Mouse (Mus musculus) neural tube, embryonic 15.5 days (tissue): ENCODE data around the gene Gmeb2. TPM values are rescaled to one million over a fixed set of nuclear protein-coding genes. Genes with fewer than 3 reads are reported as not detected.

ENCODE experiments used
- ATAC-seq: fragments of 200-750 bp; cut with Nextera tagmentation; 2 replicates; pipeline ENCODE4 v1.8.0; 2017; ENCODE audit warnings: mild to moderate bottlenecking, moderate TSS enrichment, moderate library complexity; ENCODE audit not compliant: low FRiP score
- H3K27ac ChIP-seq: fragments of 300-500 bp; sonication (generic); replicated peaks from 2 replicates; pipeline ENCODE4 v1.5.1; 2015; ENCODE audit warnings: mild to moderate bottlenecking, inconsistent platforms
- H3K27me3 ChIP-seq: fragments of 300-500 bp; sonication (generic); replicated peaks from 2 replicates; pipeline ENCODE4 v1.6.1; 2015; ENCODE audit warnings: inconsistent platforms
- H3K36me3 ChIP-seq: fragments of 300-500 bp; sonication (generic); 2 replicates; pipeline ENCODE4 v1.6.1; 2015; ENCODE audit warnings: inconsistent platforms
- H3K4me1 ChIP-seq: fragments of 300-500 bp; sonication (generic); 2 replicates; pipeline ENCODE4 v1.6.1; 2015; ENCODE audit warnings: inconsistent platforms
- H3K4me2 ChIP-seq: fragments of 300-500 bp; sonication (generic); 2 replicates; pipeline ENCODE4 v1.6.1; 2015; ENCODE audit warnings: inconsistent platforms, mild to moderate bottlenecking, moderate library complexity
- H3K4me3 ChIP-seq: fragments of 300-500 bp; sonication (generic); replicated peaks from 2 replicates; pipeline ENCODE4 v1.5.1; 2015; ENCODE audit warnings: mild to moderate bottlenecking, inconsistent platforms
- H3K9ac ChIP-seq: fragments of 300-500 bp; sonication (generic); replicated peaks from 2 replicates; pipeline ENCODE4 v1.6.1; 2015; ENCODE audit warnings: mild to moderate bottlenecking, inconsistent platforms
- H3K9me3 ChIP-seq: fragments of 300-500 bp; sonication (generic); replicated peaks from 2 replicates; pipeline ENCODE4 v1.6.1; 2016; ENCODE audit warnings: inconsistent platforms
- WGBS: fragments of 180-500 bp; shearing (Covaris S2); methylation state at CpG from one replicate; pipeline ENCODE4 v1.1.7; 2015; ENCODE audit warnings: mixed read lengths; 5-methylcytosine and 5-hydroxymethylcytosine counted together
- polyA plus RNA-seq: library from polyadenylated mRNA; unstranded; fragments of >200 nt; fragmentation: Nextera tagmentation; extraction: Ambion mirVana; gene quantifications from 2 replicates; pipeline ENCODE4 v1.2.1, GENCODE M21; 2015

Gene Gmeb2
- polyA plus RNA-seq, 1 experiment from 2014 or later: 13.9 TPM

GRCm38 (mm10) chr2:181218881-181219485 is 68.9 kb downstream of the Gmeb2 start:
- Histone ChIP-seq H3K36me3 (no peaks in the 10 kb centered on the region), H3K4me2 (0 out of 2 replicates have a peak overlapping the region, but pooled peaks have one; percentile 58)
- 67% methylated on average over 5 of the region's 5 CpGs for WGBS

GRCm38 (mm10) chr2:181216037-181216436 is 71.8 kb downstream of the Gmeb2 start:
- Histone ChIP-seq H3K4me3 (no peak overlapping the region), H3K9ac (no peak overlapping the region), H3K36me3 (no peaks in the 10 kb centered on the region), H3K4me2 (no peak overlapping the region), H3K27ac (no peak overlapping the region), H3K27me3 (peaks cover 35% of the 10 kb centered on the region), H3K4me1 (peaks cover 27% of the 10 kb centered on the region), H3K9me3 (no peaks in the 10 kb centered on the region)
- ATAC-seq: no peak
- 91% methylated on average over 6 of the region's 6 CpGs for WGBS

More at GRCm38 (mm10) chr2:181218881-181219485, 68.9 kb downstream of the Gmeb2 start:
- H3K9me3 ChIP-seq: no peaks in the 10 kb centered on the region
- H3K9ac ChIP-seq: no peak overlapping the region
- ATAC-seq: no peak
- H3K27me3 ChIP-seq: peaks cover 5% of the 10 kb centered on the region; the same call in 1 of the 2 replicates
- H3K4me1 ChIP-seq: peaks cover 14% of the 10 kb centered on the region
- H3K4me3 ChIP-seq: no peak overlapping the region
- H3K27ac ChIP-seq: peak overlapping the region; percentile 29; the same call in 1 of the 2 replicates

GRCm38 (mm10) chr2:181213021-181213445 is 74.8 kb downstream of the Gmeb2 start, which contains the start of gene Srms:
Srms (minus strand) TSS chr2:181213185.
- Histone ChIP-seq H3K9ac (no peak within 1 kb of the TSS), H3K27me3 (peaks cover 36% of the 10 kb centered on the region), H3K4me1 (peaks cover 12% of the 10 kb centered on the region), H3K36me3 (no peaks in the 10 kb centered on the region), H3K9me3 (no peaks in the 10 kb centered on the region), H3K4me2 (peak within 1 kb of the TSS; percentile 55), H3K27ac (no peak within 1 kb of the TSS), H3K4me3 (peak within 1 kb of the TSS; percentile 29)
- no peak for ATAC-seq
- 2% methylated on average over 17 of the region's 17 CpGs for WGBS

GRCm38 (mm10) chr2:181212389-181213020 is 75.3 kb downstream of the Gmeb2 start:
- no peaks in the 10 kb centered on the region for H3K9me3 ChIP-seq
- WGBS: 2% methylated on average over 34 of the region's 34 CpGs
- peaks cover 36% of the 10 kb centered on the region for H3K27me3 ChIP-seq
- H3K36me3 ChIP-seq: no peaks in the 10 kb centered on the region
- peak overlapping the region; percentile 29 for H3K4me3 ChIP-seq
- no peak overlapping the region for H3K9ac ChIP-seq
- peaks cover 12% of the 10 kb centered on the region for H3K4me1 ChIP-seq
- H3K27ac ChIP-seq: no peak overlapping the region
- H3K4me2 ChIP-seq: peak overlapping the region; percentile 55
- ATAC-seq: no peak

GRCm38 (mm10) chr2:181206118-181206517 is 81.7 kb downstream of the Gmeb2 start:
- H3K27ac ChIP-seq: no peak overlapping the region
- no peaks in the 10 kb centered on the region for H3K36me3 ChIP-seq
- H3K4me3 ChIP-seq: no peak overlapping the region
- ATAC-seq: no peak
- 82% methylated on average over 9 of the region's 9 CpGs for WGBS
- H3K4me1 ChIP-seq: no peaks in the 10 kb centered on the region
- peaks cover 2% of the 10 kb centered on the region for H3K27me3 ChIP-seq
- H3K9me3 ChIP-seq: no peaks in the 10 kb centered on the region
- no peak overlapping the region for H3K9ac ChIP-seq
- H3K4me2 ChIP-seq: no peak overlapping the region

GRCm38 (mm10) chr2:181205678-181206077 is 82.2 kb downstream of the Gmeb2 start:
- no peak overlapping the region for H3K4me2 ChIP-seq
- no peak for ATAC-seq
- H3K4me1 ChIP-seq: no peaks in the 10 kb centered on the region
- H3K27ac ChIP-seq: no peak overlapping the region
- H3K9me3 ChIP-seq: no peaks in the 10 kb centered on the region
- H3K9ac ChIP-seq: no peak overlapping the region
- no peaks in the 10 kb centered on the region for H3K27me3 ChIP-seq
- no peak overlapping the region for H3K4me3 ChIP-seq
- WGBS: 88% methylated on average over 5 of the region's 5 CpGs
- no peaks in the 10 kb centered on the region for H3K36me3 ChIP-seq

GRCm38 (mm10) chr2:181202886-181203285 is 84.9 kb downstream of the Gmeb2 start:
- Histone ChIP-seq H3K4me3 (no peak overlapping the region), H3K36me3 (no peaks in the 10 kb centered on the region), H3K9ac (no peak overlapping the region), H3K4me2 (no peak overlapping the region), H3K9me3 (no peaks in the 10 kb centered on the region), H3K27me3 (no peaks in the 10 kb centered on the region), H3K27ac (no peak overlapping the region), H3K4me1 (no peaks in the 10 kb centered on the region)
- no peak for ATAC-seq
- WGBS: 88% methylated on average over 6 of the region's 6 CpGs

GRCm38 (mm10) chr2:181202422-181202821 is 85.4 kb downstream of the Gmeb2 start, which contains the start of gene Ptk6:
Ptk6 (minus strand) TSS chr2:181202789.
- Histone ChIP-seq H3K9me3 (no peaks in the 10 kb centered on the region), H3K4me3 (no peak within 1 kb of the TSS), H3K9ac (no peak within 1 kb of the TSS), H3K27ac (no peak within 1 kb of the TSS), H3K4me2 (no peak within 1 kb of the TSS), H3K4me1 (no peaks in the 10 kb centered on the region), H3K36me3 (no peaks in the 10 kb centered on the region), H3K27me3 (no peaks in the 10 kb centered on the region)
- 90% methylated on average over 3 of the region's 3 CpGs for WGBS
- no peak for ATAC-seq

- WGBS: 80% methylated on average over 3 of the region's 3 CpGs
These were observed 86.2 kb downstream of the Gmeb2 start for GRCm38 (mm10) chr2:181201606-181202005.

More at GRCm38 (mm10) chr2:181201606-181202005, 86.2 kb downstream of the Gmeb2 start:
- no peaks in the 10 kb centered on the region for H3K36me3 ChIP-seq
- H3K4me2 ChIP-seq: no peak overlapping the region
- H3K4me3 ChIP-seq: no peak overlapping the region
- no peak overlapping the region for H3K27ac ChIP-seq
- H3K9ac ChIP-seq: no peak overlapping the region
- H3K4me1 ChIP-seq: no peaks in the 10 kb centered on the region
- no peak for ATAC-seq
- H3K9me3 ChIP-seq: no peaks in the 10 kb centered on the region
- no peaks in the 10 kb centered on the region for H3K27me3 ChIP-seq

Other genes with a start within 250 kb of the Gmeb2 start
- gene Chrna4, start 244.5 kb downstream of the Gmeb2 start, polyA plus RNA-seq: 38.9 and 47.4 TPM in 2 replicates
- 36.9 and 45.8 TPM in 2 replicates for gene Kcnq2, start 152.7 kb downstream of the Gmeb2 start, polyA plus RNA-seq
- 15.4 and 16.8 TPM in 2 replicates for gene Eef1a2, start 131.0 kb downstream of the Gmeb2 start, polyA plus RNA-seq
- 361 and 401 TPM in 2 replicates for gene Ppdpf, start 100.8 kb downstream of the Gmeb2 start, polyA plus RNA-seq
- 0.05 TPM in 1 of 2 replicates, not detected in the other for gene Ptk6, start 85.2 kb downstream of the Gmeb2 start, polyA plus RNA-seq
- gene Srms, start 74.8 kb downstream of the Gmeb2 start, polyA plus RNA-seq: 0.17 and 0.36 TPM in 2 replicates
- 0.20 and 0.22 TPM in 2 replicates for gene Fndc11, start 68.0 kb downstream of the Gmeb2 start, polyA plus RNA-seq
- 0.37 and 0.91 TPM in 2 replicates for gene Helz2, start 46.0 kb downstream of the Gmeb2 start, polyA plus RNA-seq
- gene Stmn3, start 26.5 kb upstream of the Gmeb2 start, polyA plus RNA-seq: 1,381 and 1,726 TPM in 2 replicates
- 37.3 and 39.4 TPM in 2 replicates for gene Rtel1, start 31.7 kb upstream of the Gmeb2 start, polyA plus RNA-seq
- 71.1 and 81.9 TPM in 2 replicates for gene Zgpat, start 76.9 kb upstream of the Gmeb2 start, polyA plus RNA-seq
- 83.5 and 83.7 TPM in 2 replicates for gene Arfrp1, start 77.4 kb upstream of the Gmeb2 start, polyA plus RNA-seq
- 44.8 and 52.5 TPM in 2 replicates for gene Lime1, start 92.0 kb upstream of the Gmeb2 start, polyA plus RNA-seq
- gene Zbtb46, start 171.4 kb upstream of the Gmeb2 start, polyA plus RNA-seq: 18.5 and 19.7 TPM in 2 replicates
- 0.12 and 0.13 TPM in 2 replicates for gene Abhd16b, start 205.2 kb upstream of the Gmeb2 start, polyA plus RNA-seq
- gene Tpd52l2, start 209.1 kb upstream of the Gmeb2 start, polyA plus RNA-seq: 112 and 113 TPM in 2 replicates
- 242 and 263 TPM in 2 replicates for gene Dnajc5, start 232.4 kb upstream of the Gmeb2 start, polyA plus RNA-seq